Mouse (Mus musculus): ENCODE results near the gene Med27.

DNA sequence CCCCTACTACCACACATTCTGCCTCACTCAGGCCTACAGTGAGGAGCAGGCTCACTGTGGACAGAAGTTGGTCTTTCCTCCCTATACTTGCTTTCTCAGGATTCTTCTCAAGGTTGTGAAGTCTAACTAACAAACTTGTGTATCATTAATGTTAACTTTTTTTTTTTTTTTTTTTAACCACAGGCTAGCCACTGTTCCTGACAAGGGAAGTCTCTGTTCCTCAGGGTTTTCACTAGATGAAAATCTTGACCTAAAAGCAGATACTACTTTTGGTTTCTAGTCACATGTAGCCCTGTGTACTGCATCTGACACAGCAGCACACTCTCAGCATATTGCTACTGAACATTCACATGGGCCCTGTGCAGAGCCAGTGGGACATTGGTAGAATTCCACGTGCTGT lies 55.2 kb downstream of the Med27 start:
- no peak for TF ChIP-seq CTCF (IDR thresholded peaks at IDR 0.05; ENCODE audit: control insufficient read depth, insufficient read depth, low read length)
- no peak for TF ChIP-seq POLR2A (IDR thresholded peaks at IDR 0.05; ENCODE audit: borderline replicate concordance, control insufficient read depth, low read depth, low read length)
